Mouse (Mus musculus): ENCODE measurements at regions not wholly inside any gene's neighbourhood (a gene's known extent, or its start where the extent isn't known, plus 50 kb on each side); places are given as distances from the start of the nearest gene placed in this dataset.

GRCm38 (mm10) chr16:46617544-46618335, 119.4 kb upstream of the Nectin3 start:
- 57% methylated on average over 13 of the region's 13 CpGs for WGBS
- H3K27ac ChIP-seq (replicated peaks) = no peak overlapping the region
- H3K4me3 ChIP-seq (replicated peaks) = no peak overlapping the region
- no peak overlapping the region for H3K9ac ChIP-seq (replicated peaks)
- no peaks in the 10 kb centered on the region for H3K4me1 ChIP-seq
- H3K4me2 ChIP-seq = no peak overlapping the region
- no peaks in the 10 kb centered on the region for H3K27me3 ChIP-seq (replicated peaks)
- ATAC-seq (ENCODE audit: low FRiP score) = no peak
- H3K36me3 ChIP-seq = no peaks in the 10 kb centered on the region
- H3K9me3 ChIP-seq (replicated peaks) = no peaks in the 10 kb centered on the region

GRCm38 (mm10) chr16:46616606-46617005, 118.3 kb upstream of the Nectin3 start:
- no peaks in the 10 kb centered on the region for H3K27me3 ChIP-seq (replicated peaks)

DNA sequence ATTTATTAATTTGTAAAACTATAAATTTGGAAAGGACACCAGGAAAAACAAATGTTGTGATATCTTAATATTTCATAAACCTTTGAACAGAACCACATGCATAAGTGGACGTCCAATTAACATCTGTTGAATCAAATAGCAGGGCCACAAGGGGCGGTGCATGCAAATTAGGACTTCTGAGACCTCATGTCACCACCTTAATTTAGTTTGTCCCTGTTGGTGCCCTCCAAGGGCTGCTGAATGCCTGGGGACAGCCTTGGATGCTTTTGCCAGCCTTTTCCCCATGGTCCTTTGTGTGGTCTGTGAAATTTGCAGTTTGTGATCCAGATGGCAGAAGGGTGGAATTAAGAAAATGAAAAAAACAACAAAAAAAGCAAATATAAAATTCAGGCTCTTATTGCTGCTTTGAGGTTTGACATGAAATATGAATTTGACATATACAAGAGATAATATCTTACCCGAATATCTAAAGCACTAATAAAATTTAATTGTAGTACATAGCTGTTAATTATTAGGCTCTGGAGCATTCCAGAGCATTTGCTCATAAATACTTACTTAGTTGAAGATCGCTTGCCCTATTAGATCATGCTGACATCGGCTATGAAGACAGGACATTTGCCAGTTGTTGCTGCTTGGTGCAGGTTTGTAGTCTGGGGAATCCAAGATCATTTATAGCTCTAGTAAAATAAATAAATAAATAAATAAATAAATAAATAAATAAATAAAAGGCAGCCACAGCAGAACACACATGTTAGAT, 114.9 kb upstream of the Nectin3 start:
- no peak for ATAC-seq (ENCODE audit: low FRiP score)
- 66% methylated on average over 5 of the region's 5 CpGs for WGBS
- no peaks in the 10 kb centered on the region for H3K36me3 ChIP-seq
- H3K4me3 ChIP-seq (replicated peaks) = no peak overlapping the region
- H3K27me3 ChIP-seq (replicated peaks) = no peaks in the 10 kb centered on the region
- H3K4me1 ChIP-seq = no peaks in the 10 kb centered on the region
- no peak overlapping the region for H3K27ac ChIP-seq (replicated peaks)
- H3K9ac ChIP-seq (replicated peaks) = no peak overlapping the region
- H3K9me3 ChIP-seq (replicated peaks) = no peaks in the 10 kb centered on the region
- no peak overlapping the region for H3K4me2 ChIP-seq

More at GRCm38 (mm10) chr16:46616606-46617005, 118.3 kb upstream of the Nectin3 start:
- Histone ChIP-seq H3K4me2 (no peak overlapping the region), H3K27ac (replicated peaks) (no peak overlapping the region), H3K9me3 (replicated peaks) (no peaks in the 10 kb centered on the region), H3K36me3 (no peaks in the 10 kb centered on the region), H3K4me1 (no peaks in the 10 kb centered on the region), H3K4me3 (replicated peaks) (no peak overlapping the region), H3K9ac (replicated peaks) (no peak overlapping the region)
- no peak for ATAC-seq (ENCODE audit: low FRiP score)

DNA sequence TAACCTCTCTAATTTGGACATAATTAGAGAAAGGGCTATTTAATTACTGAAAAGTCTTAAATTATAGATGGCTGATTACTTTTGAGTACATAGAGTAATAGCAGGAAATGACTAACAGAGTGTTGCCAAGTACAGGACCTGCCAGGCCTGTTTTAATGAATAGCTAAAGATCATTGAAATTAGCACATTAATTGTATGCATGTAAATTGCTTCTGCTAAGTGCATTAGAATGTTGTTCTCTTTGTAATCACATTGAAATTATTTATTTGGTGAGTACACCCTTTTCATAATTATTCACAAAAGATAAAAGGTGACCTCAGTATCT, 107.5 kb upstream of the Nectin3 start:
- Histone ChIP-seq H3K4me2 (no peak overlapping the region), H3K4me3 (replicated peaks) (no peak overlapping the region), H3K9ac (replicated peaks) (no peak overlapping the region), H3K27ac (replicated peaks) (no peak overlapping the region), H3K27me3 (replicated peaks) (no peaks in the 10 kb centered on the region), H3K4me1 (no peaks in the 10 kb centered on the region), H3K9me3 (replicated peaks) (no peaks in the 10 kb centered on the region), H3K36me3 (no peaks in the 10 kb centered on the region)
- ATAC-seq (ENCODE audit: low FRiP score) = no peak

DNA sequence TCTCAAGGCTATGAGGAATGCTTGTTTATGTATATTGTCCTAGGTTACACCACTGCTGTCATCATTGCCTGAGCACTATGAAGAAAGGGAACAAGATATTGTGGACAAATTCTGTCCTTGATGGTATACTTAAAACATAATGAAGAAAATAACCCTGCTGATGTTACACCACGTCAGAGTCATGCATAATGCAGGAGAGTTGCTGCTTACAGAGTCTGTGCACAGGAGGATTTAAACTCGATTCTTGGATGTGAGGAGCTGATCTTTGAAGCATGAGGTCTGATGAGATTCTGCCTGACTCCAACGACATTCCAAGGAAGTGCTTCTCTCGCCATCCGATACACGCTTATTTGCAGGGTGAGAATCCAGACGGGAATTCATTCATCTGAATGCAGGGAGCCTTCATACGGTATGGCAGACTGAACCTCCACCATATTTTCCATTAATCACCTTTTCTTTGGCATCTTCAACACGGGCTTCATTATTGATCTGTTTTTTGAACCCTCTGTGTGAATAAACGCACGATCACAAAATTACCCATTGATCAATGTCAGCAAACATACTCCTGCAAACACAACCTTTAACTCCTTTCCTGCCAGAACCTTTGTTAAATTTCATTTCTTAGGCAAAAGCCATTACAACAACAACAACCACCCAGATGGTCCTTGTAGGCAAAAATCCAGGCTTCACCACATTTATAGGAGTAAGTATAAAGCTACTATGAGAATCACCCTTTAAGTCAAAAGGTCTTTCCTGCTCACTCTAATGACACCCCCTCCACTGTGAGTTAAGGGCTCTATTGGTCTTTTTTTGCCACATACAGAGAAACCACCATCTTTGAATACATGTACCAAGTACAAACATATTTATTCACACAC, 106.9 kb upstream of the Nectin3 start:
- Histone ChIP-seq H3K36me3 (no peaks in the 10 kb centered on the region), H3K27ac (replicated peaks) (no peak overlapping the region), H3K9ac (replicated peaks) (no peak overlapping the region), H3K9me3 (replicated peaks) (no peaks in the 10 kb centered on the region), H3K4me2 (no peak overlapping the region), H3K4me1 (no peaks in the 10 kb centered on the region), H3K27me3 (replicated peaks) (no peaks in the 10 kb centered on the region), H3K4me3 (replicated peaks) (no peak overlapping the region)
- WGBS = 52% methylated on average over 11 of the region's 11 CpGs
- no peak; the same call in 1 of the 2 replicates for ATAC-seq (ENCODE audit: low FRiP score)

DNA sequence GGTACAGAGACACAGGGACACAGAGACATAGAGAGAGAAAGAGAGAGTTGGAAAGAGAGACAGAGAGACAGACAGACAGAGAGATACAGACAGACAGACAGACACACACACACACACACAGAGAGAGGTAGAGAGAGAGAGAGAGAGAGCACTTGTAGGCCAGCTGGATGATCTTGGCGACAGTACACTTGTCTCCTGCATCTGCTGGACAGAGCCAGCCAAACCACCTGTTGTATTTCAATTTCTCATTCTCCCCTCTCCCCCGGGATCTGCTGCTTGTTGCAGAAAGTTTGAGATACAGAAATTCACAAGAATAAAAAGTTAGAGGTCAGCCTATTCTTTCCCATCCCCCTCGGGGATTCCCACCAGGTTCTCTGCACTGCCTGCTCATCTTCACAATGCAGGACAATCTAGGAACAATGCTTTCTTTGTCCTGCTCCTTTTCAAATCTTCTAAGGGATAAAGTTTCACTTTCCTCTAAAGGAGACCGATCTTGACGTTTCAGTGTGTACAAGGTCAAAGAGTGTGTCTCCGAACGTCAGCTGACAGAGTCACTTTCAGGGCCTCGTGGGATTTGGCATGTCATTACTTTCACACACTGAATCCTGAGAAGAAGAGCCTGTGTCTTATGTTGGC, 94.4 kb upstream of the Nectin3 start:
- no peak for ATAC-seq (ENCODE audit: low FRiP score)
- no peaks in the 10 kb centered on the region for H3K36me3 ChIP-seq
- no peak overlapping the region for H3K4me2 ChIP-seq
- WGBS = 14% methylated on average over 8 of the region's 8 CpGs
- H3K27me3 ChIP-seq (replicated peaks) = no peaks in the 10 kb centered on the region
- no peak overlapping the region for H3K9ac ChIP-seq (replicated peaks)
- no peak overlapping the region for H3K4me3 ChIP-seq (replicated peaks)
- no peak overlapping the region for H3K27ac ChIP-seq (replicated peaks)
- no peaks in the 10 kb centered on the region for H3K9me3 ChIP-seq (replicated peaks)
- no peaks in the 10 kb centered on the region for H3K4me1 ChIP-seq

GRCm38 (mm10) chr16:46587056-46587455, 88.7 kb upstream of the Nectin3 start:
- WGBS = 89% methylated on average over 1 of the region's 1 CpGs
- Histone ChIP-seq H3K27me3 (replicated peaks) (no peaks in the 10 kb centered on the region), H3K4me1 (no peaks in the 10 kb centered on the region), H3K9me3 (replicated peaks) (no peaks in the 10 kb centered on the region), H3K36me3 (no peaks in the 10 kb centered on the region), H3K27ac (replicated peaks) (no peak overlapping the region), H3K9ac (replicated peaks) (no peak overlapping the region), H3K4me3 (replicated peaks) (no peak overlapping the region), H3K4me2 (no peak overlapping the region)
- ATAC-seq (ENCODE audit: low FRiP score) = no peak

DNA sequence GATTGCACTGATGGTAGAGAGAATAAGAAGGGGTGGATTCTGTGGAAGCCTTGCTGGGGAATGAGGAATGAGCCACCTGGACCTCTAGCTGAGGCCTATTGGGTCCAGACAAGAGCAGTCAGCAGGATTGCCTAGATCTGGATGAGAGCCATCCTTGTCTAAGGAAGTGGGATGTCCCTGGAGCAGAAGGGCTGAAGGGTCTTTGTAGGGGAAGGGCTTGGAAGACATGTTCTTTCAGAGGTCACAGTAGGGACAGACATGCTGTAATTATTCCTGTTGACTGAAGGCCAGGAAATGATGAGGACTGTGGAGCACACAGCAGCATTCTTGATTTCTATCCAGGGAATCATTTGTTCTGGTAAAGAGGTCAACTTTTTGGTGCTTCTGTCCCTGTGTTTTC, 86.2 kb upstream of the Nectin3 start:
- Histone ChIP-seq H3K9ac (replicated peaks) (no peak overlapping the region), H3K27ac (replicated peaks) (no peak overlapping the region), H3K4me2 (no peak overlapping the region), H3K4me1 (no peaks in the 10 kb centered on the region), H3K9me3 (replicated peaks) (no peaks in the 10 kb centered on the region), H3K27me3 (replicated peaks) (no peaks in the 10 kb centered on the region), H3K4me3 (replicated peaks) (no peak overlapping the region), H3K36me3 (no peaks in the 10 kb centered on the region)
- ATAC-seq (ENCODE audit: low FRiP score) = no peak

DNA sequence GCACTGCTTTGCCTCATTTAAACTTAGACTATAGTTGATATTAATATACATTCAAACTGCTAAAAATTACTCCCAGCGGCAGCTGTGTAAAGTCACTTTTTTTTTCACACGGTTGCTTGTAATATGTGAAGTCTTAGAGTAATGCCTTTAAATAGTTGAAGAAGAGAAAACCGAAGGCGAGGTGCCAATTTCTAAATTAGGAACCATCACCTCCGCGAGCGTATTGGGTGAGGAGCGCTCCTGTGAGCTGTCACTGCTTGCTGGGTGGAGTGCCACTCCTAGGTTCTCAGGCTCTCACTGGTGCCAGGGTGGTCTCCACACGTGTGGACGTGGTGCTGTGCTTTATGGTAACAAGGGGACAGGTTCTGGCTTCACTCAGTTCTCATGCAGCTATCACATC, 82.8 kb upstream of the Nectin3 start:
- no peaks in the 10 kb centered on the region for H3K9me3 ChIP-seq (replicated peaks)
- no peak overlapping the region for H3K4me2 ChIP-seq
- no peak overlapping the region for H3K9ac ChIP-seq (replicated peaks)
- no peak for ATAC-seq (ENCODE audit: low FRiP score)
- no peaks in the 10 kb centered on the region for H3K4me1 ChIP-seq
- H3K27me3 ChIP-seq (replicated peaks) = no peaks in the 10 kb centered on the region
- no peaks in the 10 kb centered on the region for H3K36me3 ChIP-seq
- H3K4me3 ChIP-seq (replicated peaks) = no peak overlapping the region
- H3K27ac ChIP-seq (replicated peaks) = no peak overlapping the region
- 90% methylated on average over 10 of the region's 10 CpGs for WGBS

DNA sequence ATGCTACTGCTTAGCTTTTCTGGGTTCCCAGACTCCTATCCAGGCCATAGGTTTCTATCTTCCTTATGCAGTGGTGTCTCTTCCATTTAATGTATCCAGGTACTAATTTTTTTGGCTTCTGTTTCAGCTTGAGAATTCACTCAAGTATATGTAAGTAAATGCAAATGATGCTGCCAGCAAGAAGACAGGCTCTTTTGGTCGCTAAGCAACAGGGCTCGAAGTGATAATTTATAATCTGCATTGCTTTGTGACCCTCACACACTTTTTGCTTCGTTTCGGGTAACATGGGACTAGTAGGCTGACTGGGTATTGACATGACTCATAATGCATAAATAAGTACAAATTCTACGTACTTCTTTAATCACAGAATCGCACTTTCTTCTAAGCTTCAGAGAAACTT, 75.9 kb upstream of the Nectin3 start:
- Histone ChIP-seq H3K27me3 (replicated peaks) (no peaks in the 10 kb centered on the region), H3K4me2 (no peak overlapping the region), H3K4me3 (replicated peaks) (no peak overlapping the region), H3K9me3 (replicated peaks) (no peaks in the 10 kb centered on the region), H3K36me3 (no peaks in the 10 kb centered on the region), H3K9ac (replicated peaks) (no peak overlapping the region), H3K27ac (replicated peaks) (no peak overlapping the region), H3K4me1 (no peaks in the 10 kb centered on the region)
- 39% methylated on average over 6 of the region's 6 CpGs for WGBS
- no peak for ATAC-seq (ENCODE audit: low FRiP score)

DNA sequence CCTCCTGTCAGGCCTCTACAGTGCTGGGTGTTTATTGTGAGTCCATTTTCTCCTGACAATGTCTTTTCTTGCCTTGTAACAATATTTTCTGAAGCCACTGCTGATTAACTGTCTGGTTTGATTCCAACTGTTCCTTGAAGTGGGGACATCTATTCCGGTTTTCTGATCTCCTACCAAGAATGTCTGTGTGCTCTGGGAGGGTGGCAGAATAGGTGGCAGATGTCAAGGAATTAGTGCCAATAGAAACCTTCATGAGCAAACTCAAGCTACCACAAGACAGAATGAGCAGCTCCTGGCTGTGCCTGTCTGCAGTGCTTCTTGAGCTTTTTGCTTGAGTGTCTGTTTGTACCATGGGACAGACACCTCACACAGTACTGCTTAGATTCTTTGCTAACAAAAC, 69.1 kb upstream of the Nectin3 start:
- no peak overlapping the region for H3K9ac ChIP-seq (replicated peaks)
- no peak for ATAC-seq (ENCODE audit: low FRiP score)
- no peaks in the 10 kb centered on the region for H3K4me1 ChIP-seq
- H3K27ac ChIP-seq (replicated peaks) = no peak overlapping the region
- no peaks in the 10 kb centered on the region for H3K27me3 ChIP-seq (replicated peaks)
- no peak overlapping the region for H3K4me3 ChIP-seq (replicated peaks)
- H3K9me3 ChIP-seq (replicated peaks) = no peaks in the 10 kb centered on the region
- 61% methylated on average over 1 of the region's 1 CpGs for WGBS
- no peak overlapping the region for H3K4me2 ChIP-seq
- H3K36me3 ChIP-seq = no peaks in the 10 kb centered on the region
